ENCODE assay signal across 18 mouse cellular contexts in genomic region chr9:75022546-75022945, GRCm38 (mm10). TPM values are rescaled to one million over a fixed set of nuclear protein-coding genes. Genes with fewer than 3 reads are reported as not detected.
DNase-seq lines count a peak whose midpoint lies in the region; ATAC-seq and TF ChIP-seq lines count a peak whose summit lies in the region.
"Had no signal": no experiment of that assay in that cellular context is flagged by ENCODE, and none has a peak within 500 bp of the region (broad histone marks: within the 10 kb centered on the region; RNA-seq: fewer than 3 reads in every experiment).

No protein-coding gene starts in this region.

- no peak for TF ChIP-seq EP300 in CH12.LX (IDR thresholded peaks at IDR 0.05; ENCODE audit: low read length)
- no peak for TF ChIP-seq EP300 in stomach, postnatal 0 days (optimal IDR thresholded peaks at IDR 0.05)

- no peaks in the 10 kb centered on the region for H3K9me3 ChIP-seq in limb, embryonic 14.5 days (ENCODE audit: control insufficient read depth, low read length)
- no peaks in the 10 kb centered on the region for H3K9me3 ChIP-seq in limb, embryonic 10.5 days (replicated peaks)
- H3K9me3 ChIP-seq in CH12.LX (replicated peaks; ENCODE audit: low read length): no peaks in the 10 kb centered on the region
- H3K9me3 ChIP-seq in stomach, postnatal 0 days (ENCODE audit: control insufficient read depth, low read length): no peaks in the 10 kb centered on the region
- H3K9me3 ChIP-seq: embryonic facial prominence, embryonic 13.5 days; forebrain, embryonic 12.5 days; heart, embryonic 12.5 days; hindbrain, embryonic 10.5 days had no signal

- DNase-seq in limb, embryonic 14.5 days (ENCODE audit: low spot score): peak; percentile 14
- no peak for DNase-seq in limb, embryonic 10.5 days (ENCODE audit: low spot score)
- DNase-seq in CH12.LX (ENCODE audit: extremely low read depth): no peak
- no peak for DNase-seq in stomach, postnatal 0 days (ENCODE audit: low spot score)
- no peak for DNase-seq in kidney, adult 18-20 months
- DNase-seq in cerebellum, adult 9-10 months: no peak
- DNase-seq: adrenal gland, adult 8-10 months; adrenal gland, postnatal 36 days; cerebellum, adult 8-10 months; cerebellum, postnatal 25 days; gastrocnemius, postnatal 25 days had no signal

- no peak for TF ChIP-seq POLR2A in limb, embryonic 14.5 days (IDR thresholded peaks at IDR 0.05; ENCODE audit: borderline replicate concordance, extremely low read depth, insufficient read depth, insufficient read length)
- TF ChIP-seq POLR2A in CH12.LX (IDR thresholded peaks at IDR 0.05; ENCODE audit: low read depth, low read length): no peak
- TF ChIP-seq POLR2A in embryonic fibroblast, embryonic 13.5 days (IDR thresholded peaks at IDR 0.05; ENCODE audit: low read depth, low read length): no peak

- no peaks in the 10 kb centered on the region for H3K27me3 ChIP-seq in limb, embryonic 14.5 days (ENCODE audit: control insufficient read depth, insufficient read depth, low read length)
- no peaks in the 10 kb centered on the region for H3K27me3 ChIP-seq in limb, embryonic 10.5 days (ENCODE audit: low read depth, poor library complexity, severe bottlenecking)
- H3K27me3 ChIP-seq in CH12.LX (replicated peaks): no peaks in the 10 kb centered on the region
- H3K27me3 ChIP-seq in stomach, postnatal 0 days (ENCODE audit: control insufficient read depth, insufficient read depth, low read length): no peaks in the 10 kb centered on the region
- H3K27me3 ChIP-seq: embryonic facial prominence, embryonic 13.5 days; forebrain, embryonic 12.5 days; heart, embryonic 12.5 days had no signal

- no peaks in the 10 kb centered on the region for H3K4me1 ChIP-seq in limb, embryonic 14.5 days (ENCODE audit: control insufficient read depth, insufficient read depth, low read length)
- no peaks in the 10 kb centered on the region for H3K4me1 ChIP-seq in limb, embryonic 10.5 days
- peaks cover 10 to 51% of the 10 kb centered on the region in 2 experiments; a peak in 3 of 4 replicates for H3K4me1 ChIP-seq in CH12.LX (ENCODE audit: control insufficient read depth in 1 of 2, insufficient read depth in 2 of 2)
- no peaks in the 10 kb centered on the region for H3K4me1 ChIP-seq in embryonic fibroblast, embryonic 13.5 days (ENCODE audit: control insufficient read depth, insufficient read depth, low read length)
- no peaks in the 10 kb centered on the region for H3K4me1 ChIP-seq in stomach, postnatal 0 days (replicated peaks; ENCODE audit: control insufficient read depth, insufficient read depth)
- H3K4me1 ChIP-seq: forebrain, embryonic 12.5 days had no signal

- H3K9ac ChIP-seq in limb, embryonic 14.5 days (ENCODE audit: low read depth, low read length, severe bottlenecking): no peak overlapping the region
- H3K9ac ChIP-seq in CH12.LX (ENCODE audit: insufficient read depth, low read depth): 0 out of 2 replicates have a peak overlapping the region, but pooled peaks have one; percentile 0
- H3K9ac ChIP-seq in stomach, postnatal 0 days (ENCODE audit: low read length): no peak overlapping the region
- H3K9ac ChIP-seq: embryonic facial prominence, embryonic 13.5 days; forebrain, embryonic 12.5 days; heart, embryonic 12.5 days; hindbrain, embryonic 14.5 days had no signal

- peaks cover 22% of the 10 kb centered on the region for H3K36me3 ChIP-seq in limb, embryonic 14.5 days (ENCODE audit: control insufficient read depth, insufficient read depth, low read length)
- peaks cover 3% of the 10 kb centered on the region; the same call in 1 of the 2 replicates for H3K36me3 ChIP-seq in limb, embryonic 10.5 days
- H3K36me3 ChIP-seq in CH12.LX (replicated peaks in 1 of 2; ENCODE audit: control insufficient read depth in 1 of 2, insufficient read depth in 1 of 2, low read length in 1 of 2): peaks cover 25 to 37% of the 10 kb centered on the region in 2 experiments
- peaks cover 8% of the 10 kb centered on the region; the same call in 1 of the 2 replicates for H3K36me3 ChIP-seq in stomach, postnatal 0 days (ENCODE audit: control insufficient read depth, insufficient read depth, low read length)

- TF ChIP-seq RAD21 in CH12.LX (IDR thresholded peaks at IDR 0.05; ENCODE audit: low read depth, low read length): no peak

- no peak overlapping the region for H3K4me3 ChIP-seq in limb, embryonic 14.5 days (replicated peaks; ENCODE audit: low read length)
- H3K4me3 ChIP-seq in limb, embryonic 10.5 days: no peak overlapping the region
- no peak overlapping the region for H3K4me3 ChIP-seq in CH12.LX (replicated peaks in 1 of 3; ENCODE audit: low read depth in 2 of 3, low read length in 2 of 3, poor library complexity in 1 of 3)
- H3K4me3 ChIP-seq in embryonic fibroblast, embryonic 13.5 days (ENCODE audit: insufficient read depth, low read length): no peak overlapping the region
- H3K4me3 ChIP-seq in stomach, postnatal 0 days (ENCODE audit: low read depth, low read length): no peak overlapping the region
- H3K4me3 ChIP-seq: embryonic facial prominence, embryonic 13.5 days; forebrain, embryonic 12.5 days; heart, embryonic 12.5 days; hindbrain, embryonic 10.5 days had no signal

- no peak overlapping the region for H3K27ac ChIP-seq in limb, embryonic 14.5 days (replicated peaks; ENCODE audit: low read depth, low read length)
- H3K27ac ChIP-seq in limb, embryonic 10.5 days: no peak overlapping the region
- H3K27ac ChIP-seq in CH12.LX (ENCODE audit: insufficient read depth, low read depth): no peak overlapping the region
- H3K27ac ChIP-seq in embryonic fibroblast, embryonic 13.5 days (ENCODE audit: insufficient read depth, low read length): peak overlapping the region; percentile 61; the same call in 1 of the 2 replicates
- 0 out of 2 replicates have a peak overlapping the region, but pooled peaks have one; percentile 13 for H3K27ac ChIP-seq in stomach, postnatal 0 days (replicated peaks)
- H3K27ac ChIP-seq: embryonic facial prominence, embryonic 13.5 days; forebrain, embryonic 12.5 days; hindbrain, embryonic 10.5 days; hindbrain, embryonic 14.5 days had no signal

- no peaks in the 10 kb centered on the region for H3K79me2 ChIP-seq in CH12.LX (replicated peaks; ENCODE audit: control insufficient read depth, extremely low read depth, insufficient read depth, poor library complexity, severe bottlenecking)

- no peak overlapping the region for H3K4me2 ChIP-seq in limb, embryonic 14.5 days (replicated peaks; ENCODE audit: low read depth, low read length, severe bottlenecking)
- no peak overlapping the region for H3K4me2 ChIP-seq in CH12.LX (ENCODE audit: insufficient read depth, low read depth, poor library complexity, severe bottlenecking)
- H3K4me2 ChIP-seq in stomach, postnatal 0 days (replicated peaks; ENCODE audit: low read depth): no peak overlapping the region
- H3K4me2 ChIP-seq: embryonic facial prominence, embryonic 13.5 days; forebrain, embryonic 12.5 days; heart, embryonic 12.5 days; hindbrain, embryonic 14.5 days had no signal

- no peak for TF ChIP-seq CTCF in CH12.LX (conservative IDR thresholded peaks at IDR 0.05 in 1 of 2, IDR thresholded peaks at IDR 0.05 in 1 of 2; ENCODE audit: low read depth in 2 of 2, low read length in 2 of 2)
- TF ChIP-seq CTCF in embryonic fibroblast, embryonic 13.5 days (IDR thresholded peaks at IDR 0.05; ENCODE audit: borderline replicate concordance, insufficient read depth, low read length): no peak
- no peak for TF ChIP-seq CTCF in stomach, postnatal 0 days (IDR thresholded peaks at IDR 0.05; ENCODE audit: low read depth)

- dilution Hi-C loops in CH12.LX (cut with MboI; ENCODE audit: extremely low pct_ligation_motif_present, extremely low pct_unique_long_range_greater_than_20kb, low sequenced_read_pairs): no loop called here

- in situ Hi-C loops in CH12.LX (cut with MboI; ENCODE audit: low pct_ligation_motif_present, low pct_unique_long_range_greater_than_20kb, low sequenced_read_pairs): loop anchor here (10.0 kb wide), 1 partner anchor 118 kb away; no protein-coding TSS in a partner anchor

- WGBS in limb, embryonic 14.5 days: 83% methylated on average over 7 of the region's 7 CpGs
- WGBS in limb, embryonic 10.5 days: 91% methylated on average over 7 of the region's 7 CpGs
- 60% methylated on average over 7 of the region's 7 CpGs for WGBS in stomach, postnatal 0 days

- ATAC-seq in limb, embryonic 14.5 days (ENCODE audit: low FRiP score, low read depth): no peak
- no peak for ATAC-seq in stomach, postnatal 0 days (ENCODE audit: low FRiP score, low TSS enrichment)
- ATAC-seq: forebrain, embryonic 16.5 days had no signal

TF ChIP-seq in CH12.LX, 34 proteins besides CTCF, POLR2A, EP300 and RAD21:
- no peak for TF ChIP-seq CHD2 (IDR thresholded peaks at IDR 0.05; ENCODE audit: low read length)
TF ChIP-seq in CH12.LX: peak in this region for 0.

RNA-seq across cellular contexts. Expression of gene Arpp19, which starts 14.9 kb away (rescaled TPM):
- 64.5 and 73.2 TPM in 2 replicates for polyA plus RNA-seq in limb, embryonic 14.5 days (2012; rRNA removed)
- 280 and 290 TPM in 2 replicates for polyA plus RNA-seq in limb, embryonic 14.5 days (2014; fragmentation: Nextera tagmentation; extraction: Ambion mirVana)
- polyA plus RNA-seq in limb, embryonic 10.5 days (2016; fragmentation: Nextera tagmentation; extraction: Ambion mirVana): 364 and 386 TPM in 2 replicates
- total RNA-seq in CH12.LX (2012; rRNA removed) (244 and 311 TPM in 2 replicates), CH12.LX (2014; rRNA removed) (194 and 233 TPM in 2 replicates)
- 479 and 504 TPM in 2 replicates for polyA plus RNA-seq in CH12.LX (2012; ENCODE audit: insufficient read length, low read depth)
- 220 and 227 TPM in 2 replicates for polyA plus RNA-seq in embryonic fibroblast, embryonic 13.5 days (2011; ENCODE audit: insufficient read length, low read depth, missing spikeins)
- polyA plus RNA-seq in stomach, postnatal 0 days (2015; fragmentation: Nextera tagmentation; extraction: Ambion mirVana): 301 and 327 TPM in 2 replicates

RNA-seq across cellular contexts. Expression of gene Myo5a, which starts 48.3 kb away (rescaled TPM):
- polyA plus RNA-seq in limb, embryonic 14.5 days (2012; rRNA removed): 23.6 and 28.0 TPM in 2 replicates
- 20.0 and 26.3 TPM in 2 replicates for polyA plus RNA-seq in limb, embryonic 14.5 days (2014; fragmentation: Nextera tagmentation; extraction: Ambion mirVana)
- 17.6 and 19.8 TPM in 2 replicates for polyA plus RNA-seq in limb, embryonic 10.5 days (2016; fragmentation: Nextera tagmentation; extraction: Ambion mirVana)
- total RNA-seq in CH12.LX (2012; rRNA removed) (66.6 and 67.8 TPM in 2 replicates), CH12.LX (2014; rRNA removed) (55.0 and 65.7 TPM in 2 replicates)
- polyA plus RNA-seq in CH12.LX (2012; ENCODE audit: insufficient read length, low read depth): 94.6 and 107 TPM in 2 replicates
- polyA plus RNA-seq in embryonic fibroblast, embryonic 13.5 days (2011; ENCODE audit: insufficient read length, low read depth, missing spikeins): 103 and 123 TPM in 2 replicates
- 4.3 and 4.9 TPM in 2 replicates for polyA plus RNA-seq in stomach, postnatal 0 days (2015; fragmentation: Nextera tagmentation; extraction: Ambion mirVana)

Comparison
In these comparisons a context has a peak if more than half of its experiments do, and no peak if none do; other contexts are left out.
1. H3K27ac ChIP-seq: peak in embryonic fibroblast, embryonic 13.5 days (single experiment) and stomach, postnatal 0 days (single experiment); none in limb, embryonic 14.5 days (single experiment), limb, embryonic 10.5 days (single experiment) and CH12.LX (single experiment).